Mouse (Mus musculus) limb, embryonic 13.5 days (tissue): Measurements from ENCODE around the gene Lgals4. TPM values are rescaled to one million over a fixed set of nuclear protein-coding genes. Genes with fewer than 3 reads are reported as not detected.
A peak's percentile ranks its signal among the peaks of the same experiment; 100 is the strongest.

Source experiments
- ATAC-seq: fragments of 200-750 bp; cut with Nextera tagmentation; 2 replicates; pipeline ENCODE4 v1.8.0; 2017; ENCODE audit warnings: low read depth, moderate number of reproducible peaks, moderate TSS enrichment; ENCODE audit not compliant: low FRiP score
- H3K27ac ChIP-seq: fragments of 300-500 bp; sonication (generic); 2 replicates; pipeline ENCODE4 v1.5.1; 2015; ENCODE audit warnings: inconsistent platforms, mild to moderate bottlenecking, moderate library complexity
- H3K27me3 ChIP-seq: fragments of 300-500 bp; sonication (generic); 2 replicates; pipeline ENCODE4 v1.6.1; 2015; ENCODE audit warnings: mild to moderate bottlenecking, inconsistent platforms
- H3K36me3 ChIP-seq: fragments of 300-500 bp; sonication (generic); 2 replicates; pipeline ENCODE4 v1.6.1; 2015; ENCODE audit warnings: inconsistent platforms, mild to moderate bottlenecking, moderate library complexity
- H3K4me1 ChIP-seq: fragments of 300-500 bp; sonication (generic); 2 replicates; pipeline ENCODE4 v1.6.1; 2015; ENCODE audit warnings: inconsistent platforms
- H3K4me2 ChIP-seq: fragments of 300-500 bp; sonication (generic); replicated peaks from 2 replicates; pipeline ENCODE4 v1.6.1; 2015; ENCODE audit warnings: inconsistent platforms, mild to moderate bottlenecking, moderate library complexity
- H3K4me3 ChIP-seq: fragments of 300-500 bp; sonication (generic); 2 replicates; pipeline ENCODE4 v1.5.1; 2015; ENCODE audit warnings: moderate library complexity, mild to moderate bottlenecking, inconsistent platforms
- H3K9ac ChIP-seq: fragments of 300-500 bp; sonication (generic); 2 replicates; pipeline ENCODE4 v1.6.1; 2015; ENCODE audit warnings: mild to moderate bottlenecking, inconsistent platforms
- H3K9me3 ChIP-seq: fragments of 300-500 bp; sonication (generic); 2 replicates; pipeline ENCODE4 v1.6.1; 2016; ENCODE audit warnings: inconsistent platforms
- WGBS: fragments of 180-500 bp; shearing (Covaris S2); methylation state at CpG from one replicate; pipeline ENCODE4 v1.1.7; 2015; 5-methylcytosine and 5-hydroxymethylcytosine counted together
- polyA plus RNA-seq: library from polyadenylated mRNA; unstranded; fragments of >200 nt; fragmentation: Nextera tagmentation; extraction: Ambion mirVana; gene quantifications from 2 replicates; pipeline ENCODE4 v1.2.1, GENCODE M21; 2015

Lgals4 gene
- polyA plus RNA-seq, 1 experiment from 2014 or later: 9.6 TPM

DNA sequence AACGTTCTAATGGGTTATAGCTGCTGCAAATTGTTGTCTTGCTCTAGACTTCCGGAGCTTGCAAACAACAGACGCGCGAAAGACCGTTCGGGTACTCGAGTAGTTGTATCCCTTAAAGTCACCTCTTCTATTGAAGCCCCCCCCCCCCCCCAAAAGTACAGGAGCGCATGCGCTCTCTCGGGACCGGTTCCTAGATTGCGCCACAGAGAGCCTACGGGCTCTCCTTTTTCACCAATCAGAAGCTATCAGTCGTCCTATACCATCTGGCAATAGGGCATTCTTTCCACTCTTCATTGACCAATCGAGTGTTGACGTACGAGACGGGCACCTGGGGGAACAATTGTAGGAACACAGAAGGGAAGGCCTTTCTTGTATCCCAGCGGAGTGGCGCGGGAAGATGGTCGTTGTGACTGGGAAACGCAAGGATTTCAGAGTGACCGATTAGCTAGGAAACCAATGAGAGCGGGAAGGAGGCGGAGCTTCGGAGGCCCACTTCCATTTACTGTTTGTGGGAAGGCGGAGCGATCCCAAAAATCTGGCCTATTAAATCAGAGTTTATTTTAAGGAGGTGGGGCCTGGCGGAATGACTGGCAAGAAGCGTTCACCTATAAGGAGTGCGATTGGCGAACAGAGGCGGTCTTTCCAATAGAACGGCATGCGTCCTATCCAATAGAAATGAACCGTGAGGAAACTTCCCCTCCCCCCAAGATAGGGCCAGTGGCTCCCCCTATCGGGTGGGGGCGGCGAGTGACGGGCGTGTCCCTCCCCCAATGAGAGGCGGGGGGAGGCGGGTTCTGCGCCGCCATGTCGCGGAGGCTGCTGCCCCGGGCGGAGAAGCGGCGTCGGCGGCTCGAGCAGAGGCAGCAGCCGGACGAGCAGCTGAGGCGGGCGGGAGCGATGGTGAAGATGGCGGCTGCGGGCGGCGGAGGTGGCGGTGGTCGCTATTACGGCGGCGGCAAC is 23.3 kb upstream of the Lgals4 start:
- WGBS: under 1% methylated on average over 68 of the region's 70 CpGs
- H3K27ac ChIP-seq: peak overlapping the region; percentile 100

DNA sequence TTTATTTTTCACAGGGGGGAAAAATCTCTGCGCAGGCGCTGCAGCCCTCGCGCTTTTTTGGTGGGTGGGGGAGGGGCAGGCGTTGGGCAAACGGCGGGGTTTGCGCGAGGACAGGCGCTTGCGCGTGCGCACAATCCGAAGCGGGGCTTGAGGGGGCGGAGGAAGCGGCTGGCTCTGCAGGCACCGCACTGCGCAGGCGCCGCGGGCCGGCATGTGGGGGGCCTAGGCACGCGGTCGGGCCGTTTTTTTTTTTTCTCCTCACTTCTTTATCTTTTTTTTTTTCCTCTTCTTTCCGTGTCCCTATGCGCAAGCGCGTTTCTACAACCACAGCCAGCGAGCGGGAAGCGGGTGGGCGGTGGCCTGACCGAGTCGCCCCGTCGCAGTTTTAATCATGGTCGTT is 22.4 kb upstream of the Lgals4 start:
- WGBS: under 1% methylated on average over 40 of the region's 40 CpGs
- H3K4me3 ChIP-seq: peak overlapping the region; percentile 75
- H3K27me3 ChIP-seq: no peaks in the 10 kb centered on the region
- ATAC-seq: no peak
- H3K27ac ChIP-seq: peak overlapping the region; percentile 97
- H3K9ac ChIP-seq: peak overlapping the region; percentile 91
- H3K4me2 ChIP-seq: peak overlapping the region; percentile 90
- H3K36me3 ChIP-seq: peaks cover 44% of the 10 kb centered on the region
- peaks cover 53% of the 10 kb centered on the region for H3K4me1 ChIP-seq
- H3K9me3 ChIP-seq: no peaks in the 10 kb centered on the region

More for the DNA sequence above, 23.3 kb upstream of the Lgals4 start:
- Histone ChIP-seq H3K27me3 (no peaks in the 10 kb centered on the region), H3K9me3 (no peaks in the 10 kb centered on the region), H3K4me1 (peaks cover 45% of the 10 kb centered on the region), H3K4me2 (peak overlapping the region; percentile 96), H3K9ac (peak overlapping the region; percentile 92), H3K4me3 (peak overlapping the region; percentile 75), H3K36me3 (peaks cover 35% of the 10 kb centered on the region)
- ATAC-seq: peak; percentile 91

- 9% methylated on average over 7 of the region's 7 CpGs for WGBS
- H3K4me1 ChIP-seq: peaks cover 58% of the 10 kb centered on the region
- H3K27ac ChIP-seq: peak overlapping the region; percentile 97; the same call in 1 of the 2 replicates
- ATAC-seq: no peak
- peak overlapping the region; percentile 75 for H3K4me3 ChIP-seq
- H3K36me3 ChIP-seq: peaks cover 49% of the 10 kb centered on the region
- no peaks in the 10 kb centered on the region for H3K27me3 ChIP-seq
- no peaks in the 10 kb centered on the region for H3K9me3 ChIP-seq
- H3K9ac ChIP-seq: peak overlapping the region; percentile 91
- H3K4me2 ChIP-seq: peak overlapping the region; percentile 90
These were observed 21.9 kb upstream of the Lgals4 start for GRCm38 (mm10) chr7:28811640-28812275.

DNA sequence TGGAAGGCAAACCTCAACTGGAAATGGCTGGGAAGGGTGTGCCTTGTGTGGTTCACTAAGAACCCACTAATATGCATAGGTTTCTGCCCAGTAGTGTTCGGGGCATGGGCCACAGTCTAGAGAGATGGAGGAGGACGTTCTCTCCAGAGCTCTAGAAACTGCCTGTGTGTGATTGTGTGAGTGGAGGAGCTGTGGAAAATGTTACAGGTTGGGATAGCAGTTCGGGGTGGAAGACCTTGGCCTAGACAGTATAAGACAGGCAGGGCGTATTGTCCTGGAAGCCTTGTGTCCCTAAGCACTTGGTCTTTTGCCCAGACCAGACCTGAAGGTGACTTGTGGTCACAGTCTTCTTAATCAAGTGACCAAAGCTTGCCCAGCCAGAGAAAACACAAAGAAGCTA is 21.2 kb upstream of the Lgals4 start:
- Histone ChIP-seq H3K9me3 (no peaks in the 10 kb centered on the region), H3K9ac (peak overlapping the region; percentile 91), H3K27me3 (no peaks in the 10 kb centered on the region), H3K36me3 (peaks cover 56% of the 10 kb centered on the region), H3K4me2 (peak overlapping the region; percentile 90), H3K4me1 (peaks cover 65% of the 10 kb centered on the region), H3K4me3 (peak overlapping the region; percentile 75), H3K27ac (no peak overlapping the region)
- WGBS: 77% methylated on average over 4 of the region's 4 CpGs
- no peak for ATAC-seq

- Histone ChIP-seq H3K9ac (peak overlapping the region; percentile 91), H3K27ac (no peak overlapping the region), H3K4me1 (peaks cover 65% of the 10 kb centered on the region), H3K4me2 (peak overlapping the region; percentile 90), H3K4me3 (peak overlapping the region; percentile 75), H3K27me3 (no peaks in the 10 kb centered on the region), H3K9me3 (no peaks in the 10 kb centered on the region), H3K36me3 (peaks cover 61% of the 10 kb centered on the region)
- no peak for ATAC-seq
- WGBS: 87% methylated on average over 5 of the region's 5 CpGs
These were observed 20.7 kb upstream of the Lgals4 start for GRCm38 (mm10) chr7:28812949-28813348.

GRCm38 (mm10) chr7:28814306-28815034 is 19.2 kb upstream of the Lgals4 start:
- ATAC-seq: no peak

GRCm38 (mm10) chr7:28815230-28815629 is 18.4 kb upstream of the Lgals4 start:
- peaks cover 83% of the 10 kb centered on the region for H3K36me3 ChIP-seq
- H3K9me3 ChIP-seq: no peaks in the 10 kb centered on the region
- WGBS: 94% methylated on average over 9 of the region's 9 CpGs
- H3K4me3 ChIP-seq: no peak overlapping the region
- H3K4me2 ChIP-seq: no peak overlapping the region
- H3K27me3 ChIP-seq: no peaks in the 10 kb centered on the region
- H3K27ac ChIP-seq: no peak overlapping the region
- ATAC-seq: no peak
- H3K9ac ChIP-seq: 0 out of 2 replicates have a peak overlapping the region, but pooled peaks have one; percentile 25
- H3K4me1 ChIP-seq: peaks cover 63% of the 10 kb centered on the region

More at GRCm38 (mm10) chr7:28814306-28815034, 19.2 kb upstream of the Lgals4 start:
- H3K9ac ChIP-seq: 0 out of 2 replicates have a peak overlapping the region, but pooled peaks have one; percentile 25
- no peak overlapping the region for H3K27ac ChIP-seq
- peaks cover 62% of the 10 kb centered on the region for H3K4me1 ChIP-seq
- no peaks in the 10 kb centered on the region for H3K27me3 ChIP-seq
- H3K4me2 ChIP-seq: no peak overlapping the region
- 91% methylated on average over 5 of the region's 5 CpGs for WGBS
- H3K4me3 ChIP-seq: no peak overlapping the region
- H3K36me3 ChIP-seq: peaks cover 76% of the 10 kb centered on the region
- no peaks in the 10 kb centered on the region for H3K9me3 ChIP-seq

DNA sequence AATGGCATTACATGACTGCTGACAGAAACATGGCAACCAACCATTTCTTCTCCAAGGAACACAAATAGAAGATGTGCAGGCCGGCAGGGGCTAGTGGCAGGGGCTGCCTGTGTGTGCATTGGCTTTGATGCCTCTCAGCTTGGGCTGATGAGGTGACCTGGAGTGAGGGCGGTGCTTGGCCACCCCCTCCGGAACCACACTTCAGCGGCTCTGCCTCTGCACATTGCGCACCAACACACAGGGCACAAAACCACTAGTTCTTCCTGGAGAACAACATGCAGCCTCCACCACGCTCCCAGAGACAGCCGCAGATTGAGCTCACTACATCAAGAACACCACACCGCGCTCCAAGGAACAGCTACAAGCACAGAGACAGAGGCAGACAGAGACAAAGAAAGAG is 17.5 kb upstream of the Lgals4 start:
- WGBS: 91% methylated on average over 9 of the region's 9 CpGs
- H3K4me3 ChIP-seq: no peak overlapping the region
- no peak for ATAC-seq
- no peak overlapping the region for H3K27ac ChIP-seq
- H3K4me2 ChIP-seq: no peak overlapping the region
- no peaks in the 10 kb centered on the region for H3K27me3 ChIP-seq
- 0 out of 2 replicates have a peak overlapping the region, but pooled peaks have one; percentile 1 for H3K9ac ChIP-seq
- H3K4me1 ChIP-seq: peaks cover 64% of the 10 kb centered on the region
- no peaks in the 10 kb centered on the region for H3K9me3 ChIP-seq
- peaks cover 93% of the 10 kb centered on the region for H3K36me3 ChIP-seq

GRCm38 (mm10) chr7:28816920-28817319 is 16.7 kb upstream of the Lgals4 start:
- H3K36me3 ChIP-seq: peaks cover 99% of the 10 kb centered on the region
- H3K9ac ChIP-seq: no peak overlapping the region
- H3K4me1 ChIP-seq: peaks cover 63% of the 10 kb centered on the region
- no peak overlapping the region; the same call in 1 of the 2 replicates for H3K27ac ChIP-seq
- WGBS: 91% methylated on average over 10 of the region's 10 CpGs
- no peak overlapping the region for H3K4me2 ChIP-seq
- ATAC-seq: no peak
- no peak overlapping the region for H3K4me3 ChIP-seq
- H3K9me3 ChIP-seq: no peaks in the 10 kb centered on the region
- H3K27me3 ChIP-seq: no peaks in the 10 kb centered on the region

DNA sequence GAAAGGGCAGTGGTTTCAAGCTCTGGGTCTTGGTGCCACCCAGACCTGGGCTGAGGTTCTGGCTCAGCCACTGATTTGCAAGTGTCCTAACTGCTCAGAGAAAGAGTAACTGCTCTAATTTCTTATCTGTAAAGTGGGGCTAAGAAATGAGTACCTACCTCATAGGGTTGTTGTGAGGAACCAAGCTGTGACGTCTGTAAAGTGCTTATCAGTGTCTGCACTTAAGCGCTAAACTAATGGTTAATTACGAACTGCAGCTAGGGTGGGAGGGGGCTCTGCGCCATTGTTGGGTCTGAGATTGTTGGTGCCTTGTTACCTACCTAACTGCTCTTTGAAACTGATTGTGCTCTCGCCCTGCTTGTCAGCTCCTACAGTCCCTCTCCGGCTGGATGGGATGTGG is 16.1 kb upstream of the Lgals4 start:
- no peak for ATAC-seq
- whole genome bisulfite sequencing: 78% methylated on average over 6 of the region's 6 CpGs
- no peak overlapping the region for H3K27ac ChIP-seq
- H3K9me3 ChIP-seq: no peaks in the 10 kb centered on the region
- H3K4me3 ChIP-seq: no peak overlapping the region
- peaks cover 99% of the 10 kb centered on the region for H3K36me3 ChIP-seq
- no peak overlapping the region for H3K9ac ChIP-seq
- H3K4me2 ChIP-seq: no peak overlapping the region
- H3K27me3 ChIP-seq: no peaks in the 10 kb centered on the region
- peaks cover 57% of the 10 kb centered on the region for H3K4me1 ChIP-seq

- peaks cover 99% of the 10 kb centered on the region for H3K36me3 ChIP-seq
- H3K4me3 ChIP-seq: no peak overlapping the region
- no peak overlapping the region for H3K27ac ChIP-seq
- H3K9ac ChIP-seq: no peak overlapping the region
- H3K27me3 ChIP-seq: no peaks in the 10 kb centered on the region
- no peak for ATAC-seq
- no peaks in the 10 kb centered on the region for H3K9me3 ChIP-seq
- WGBS: 77% methylated on average over 4 of the region's 4 CpGs
- no peak overlapping the region for H3K4me2 ChIP-seq
- H3K4me1 ChIP-seq: peaks cover 52% of the 10 kb centered on the region
These were observed 15.7 kb upstream of the Lgals4 start for GRCm38 (mm10) chr7:28817957-28818356.
